Mouse (Mus musculus) lung, postnatal 10 days (tissue): ENCODE measurements around the gene Sec24a.
A peak's percentile ranks its signal among the peaks of the same experiment; 100 is the strongest.

Experiments
- DNase-seq: peaks from one replicate; pipeline ENCODE4 v3.0.0; 2021

Sec24a gene

DNA sequence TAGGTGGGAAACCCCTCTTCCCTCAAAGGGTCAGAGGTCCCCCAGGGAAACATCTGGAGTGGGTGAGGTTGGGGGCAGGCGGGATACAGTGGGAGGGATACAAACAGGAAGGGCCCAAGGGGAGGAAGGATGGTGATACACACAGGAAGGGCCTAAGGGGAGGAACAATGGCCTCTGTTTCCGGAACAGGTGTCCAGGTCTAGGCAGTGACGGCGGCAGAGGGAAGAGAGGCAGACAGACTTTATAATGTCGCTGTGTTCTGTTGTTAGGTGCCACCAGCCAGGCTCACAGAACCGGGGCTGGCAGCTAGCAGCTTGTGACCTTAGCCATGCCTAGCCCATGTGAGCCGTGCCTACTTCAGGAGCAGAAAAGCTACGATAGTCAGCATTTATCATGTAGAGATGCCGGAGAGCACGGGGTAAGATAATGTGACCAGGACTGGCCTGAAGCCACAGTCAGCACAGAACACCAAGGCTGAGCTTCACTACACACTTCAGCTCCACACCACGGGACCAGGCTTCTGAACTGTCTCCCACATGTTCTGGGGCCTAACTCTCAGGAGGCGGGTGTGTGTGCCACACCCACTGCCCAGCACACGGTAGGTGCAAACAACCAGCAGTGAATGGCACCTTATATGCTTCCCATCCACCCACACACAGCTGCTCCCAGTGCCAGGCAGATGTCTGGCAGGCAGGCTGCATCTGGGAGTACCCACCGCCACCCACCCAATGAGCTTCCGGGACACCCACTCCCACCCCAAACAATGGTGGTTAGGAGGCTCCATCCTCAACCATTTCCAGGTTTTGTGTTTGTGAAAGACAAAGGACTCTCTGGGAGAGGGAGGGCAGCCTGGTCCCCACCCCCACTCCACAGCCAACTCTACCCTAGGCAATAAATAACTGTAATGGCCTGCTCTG lies 116.4 kb downstream of the Sec24a start:
- peak; percentile 80 for DNase-seq

DNA sequence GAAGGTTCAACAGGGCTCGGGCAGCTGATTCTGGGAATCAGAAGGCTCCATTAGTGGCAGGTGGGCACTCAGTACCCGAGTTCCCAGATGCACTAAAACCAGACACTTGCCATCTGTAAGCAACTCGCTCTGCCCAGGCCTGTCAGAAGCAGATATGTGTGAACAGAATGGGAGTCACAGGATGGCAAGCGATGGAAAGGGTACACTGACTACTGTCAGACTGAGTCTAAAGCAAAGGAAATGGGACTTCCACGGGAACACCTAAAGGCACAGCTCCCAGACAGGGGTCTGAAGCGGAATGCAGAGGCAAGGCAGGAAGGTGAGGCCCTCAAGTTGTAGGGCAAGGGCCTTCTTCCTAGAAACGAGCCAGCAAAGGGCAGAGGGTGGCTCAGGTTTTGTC lies 117.2 kb downstream of the Sec24a start:
- DNase-seq = no peak

DNA sequence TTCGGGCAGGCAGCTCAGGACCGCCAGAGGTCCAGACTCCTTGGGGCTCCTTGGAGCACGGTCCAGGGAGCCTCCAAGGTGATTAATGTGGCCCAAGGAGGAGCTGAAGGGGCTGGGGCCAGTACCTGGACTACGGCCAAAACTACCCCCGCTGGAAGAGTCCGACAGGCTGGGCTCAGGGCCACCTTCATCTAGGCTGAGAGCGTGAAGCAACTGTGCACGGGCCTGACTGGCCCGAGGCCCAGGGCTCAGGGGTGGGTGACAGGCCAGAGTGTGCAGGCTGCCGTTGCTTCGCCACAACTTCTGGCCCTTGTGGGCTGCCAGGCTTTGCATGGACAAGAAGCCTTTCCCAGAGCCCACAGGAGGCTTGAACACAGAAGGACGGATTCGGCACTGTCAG lies 118.1 kb downstream of the Sec24a start:
- DNase-seq = peak; percentile 55

DNA sequence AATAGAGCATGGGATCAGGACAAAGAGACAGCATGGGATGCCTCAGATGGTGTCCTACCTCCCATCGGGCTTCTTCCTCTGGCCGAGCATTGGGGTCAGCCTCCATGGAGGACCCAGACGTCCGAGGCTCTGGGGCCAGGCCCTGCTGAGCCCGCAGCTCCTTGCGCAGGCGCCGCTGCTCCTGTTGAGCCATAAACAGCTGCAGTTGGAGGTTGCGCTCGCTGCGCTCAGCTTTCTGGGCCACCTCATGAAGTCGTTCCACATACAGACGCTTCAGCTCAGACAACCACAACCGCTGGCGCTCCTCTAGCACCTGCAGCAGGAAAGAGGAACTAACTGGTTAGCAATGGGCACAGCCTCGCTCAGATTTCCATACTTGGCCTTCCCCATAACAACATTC lies 119.2 kb downstream of the Sec24a start:
- DNase-seq = no peak

DNA sequence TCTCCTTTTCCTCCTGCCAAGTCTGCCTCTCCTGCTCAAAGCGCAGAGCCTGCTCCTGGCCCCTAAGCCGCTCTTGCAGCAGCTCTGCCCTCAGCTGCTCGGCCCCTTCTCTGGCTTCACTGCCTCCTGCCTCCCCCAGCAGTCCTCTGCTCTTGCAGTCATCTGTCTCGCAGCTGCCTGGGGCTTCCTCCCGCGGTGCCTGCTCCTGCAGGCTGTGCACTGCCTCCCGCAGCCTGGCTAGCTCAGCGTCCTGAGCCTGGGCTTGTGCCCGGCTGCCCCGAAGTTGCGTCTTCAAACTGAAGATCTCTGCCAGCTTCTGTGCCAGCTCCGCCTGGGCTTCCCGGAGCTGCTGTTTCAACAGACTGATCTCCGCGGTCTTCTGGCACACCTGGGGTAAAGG lies 119.7 kb downstream of the Sec24a start:
- no peak for DNase-seq

DNA sequence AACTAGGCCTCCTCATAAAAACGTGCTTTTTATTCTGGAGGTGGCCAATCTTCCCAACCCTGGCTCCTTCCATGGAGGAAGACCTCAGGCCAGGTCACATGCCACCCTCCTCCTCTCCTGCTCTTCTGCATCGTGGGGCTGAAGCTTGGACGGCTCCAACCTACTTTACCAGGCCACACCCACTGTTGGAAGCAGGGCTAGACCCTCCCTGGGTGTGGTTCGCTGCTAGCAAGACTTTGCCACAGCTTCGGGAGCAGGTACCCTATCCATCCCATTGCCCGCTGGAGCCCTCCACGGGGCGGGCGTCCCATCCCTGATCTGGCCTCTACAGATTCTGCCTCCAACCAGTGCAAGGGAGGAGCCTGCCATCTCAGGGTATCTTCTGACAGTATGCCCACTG lies 120.2 kb downstream of the Sec24a start:
- no peak for DNase-seq
